Mouse (Mus musculus) midbrain, embryonic 11.5 days (tissue): Measurements from ENCODE around the gene Apod. TPM values are rescaled to one million over a fixed set of nuclear protein-coding genes. Genes with fewer than 3 reads are reported as not detected.

Experiments
- ATAC-seq: fragments of 200-750 bp; cut with Nextera tagmentation; 2 replicates; pipeline ENCODE4 v1.8.0; 2017; ENCODE audit warnings: moderate TSS enrichment, moderate library complexity; ENCODE audit not compliant: low FRiP score
- DNase-seq: peaks from one replicate; pipeline ENCODE4 v3.0.0; 2015; ENCODE audit warnings: low spot score; ENCODE audit errors: missing footprints
- H3K27ac ChIP-seq: fragments of 300-500 bp; sonication (generic); 2 replicates; pipeline ENCODE4 v1.5.1; 2014; ENCODE audit warnings: low read depth, low read length
- H3K27me3 ChIP-seq: fragments of 300-500 bp; sonication (generic); 2 replicates; pipeline ENCODE4 v1.6.1; 2014; ENCODE audit warnings: mild to moderate bottlenecking, low read length, moderate library complexity, mixed read lengths; ENCODE audit not compliant: control insufficient read depth, insufficient read depth
- H3K36me3 ChIP-seq: fragments of 300-500 bp; sonication (generic); 2 replicates; pipeline ENCODE4 v1.6.1; 2014; ENCODE audit warnings: mild to moderate bottlenecking, low read length, moderate library complexity, mixed read lengths; ENCODE audit not compliant: control insufficient read depth, insufficient read depth
- H3K4me1 ChIP-seq: fragments of 300-500 bp; sonication (generic); 2 replicates; pipeline ENCODE4 v1.6.1; 2014; ENCODE audit warnings: low read length; ENCODE audit not compliant: control insufficient read depth, insufficient read depth
- H3K4me2 ChIP-seq: fragments of 300-500 bp; sonication (generic); 2 replicates; pipeline ENCODE4 v1.6.1; 2014; ENCODE audit warnings: mild to moderate bottlenecking, moderate library complexity
- H3K4me3 ChIP-seq: fragments of 300-500 bp; sonication (generic); 2 replicates; pipeline ENCODE4 v1.5.1; 2014; ENCODE audit warnings: low read depth, low read length
- H3K9ac ChIP-seq: fragments of 300-500 bp; sonication (generic); 2 replicates; pipeline ENCODE4 v1.6.1; 2014; ENCODE audit warnings: low read length
- H3K9me3 ChIP-seq: fragments of 300-500 bp; sonication (generic); 2 replicates; pipeline ENCODE4 v1.6.1; 2016; ENCODE audit warnings: low read length; ENCODE audit not compliant: control insufficient read depth
- WGBS: fragments of 180-500 bp; shearing (Covaris S2); extraction: QIAGEN DNeasy Blood & Tissue Kit; methylation state at CpG from one replicate; pipeline ENCODE4 v1.1.7; 2014; 5-methylcytosine and 5-hydroxymethylcytosine counted together
- microRNA-seq: library from miRNA; unstranded; fragments of <30 nt; microRNA quantifications from one replicate; pipeline ENCODE4, GENCODE M21; 2017
- polyA plus RNA-seq: library from polyadenylated mRNA; unstranded; fragments of >200 nt; fragmentation: Nextera tagmentation; extraction: Ambion mirVana; gene quantifications from 2 replicates; pipeline ENCODE4 v1.2.1, GENCODE M21; 2014

The Apod gene
- polyA plus RNA-seq, 1 experiment from 2014 or later: 49.9 TPM

DNA sequence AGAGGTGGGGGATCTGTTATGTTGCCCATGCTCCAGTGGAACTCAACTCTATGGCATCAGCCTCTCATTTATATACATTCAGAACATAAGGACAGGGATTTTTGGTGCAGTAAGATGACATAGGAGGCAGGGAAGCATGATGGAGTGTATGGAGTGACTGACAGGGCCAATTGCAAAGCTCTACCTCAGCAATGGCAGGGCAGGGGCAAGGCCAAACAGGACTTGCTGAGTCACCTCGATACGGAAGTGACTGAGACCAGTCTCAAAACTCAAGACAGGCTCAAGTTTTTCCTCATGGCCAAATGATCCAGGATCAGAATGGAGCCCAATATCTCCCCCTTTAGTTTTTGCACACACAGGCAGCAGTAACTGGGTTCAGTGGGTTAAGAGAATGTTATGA is 58.5 kb downstream of the Apod start:
- H3K4me3 ChIP-seq: no peak overlapping the region
- no peak overlapping the region for H3K4me2 ChIP-seq
- H3K9me3 ChIP-seq: no peaks in the 10 kb centered on the region
- H3K27ac ChIP-seq: no peak overlapping the region
- H3K27me3 ChIP-seq: no peaks in the 10 kb centered on the region
- 90% methylated on average over 2 of the region's 2 CpGs for WGBS
- no peaks in the 10 kb centered on the region for H3K4me1 ChIP-seq
- ATAC-seq (no peak), DNase-seq (no peak)
- no peak overlapping the region for H3K9ac ChIP-seq
- H3K36me3 ChIP-seq: peaks cover 7% of the 10 kb centered on the region; the same call in 1 of the 2 replicates

DNA sequence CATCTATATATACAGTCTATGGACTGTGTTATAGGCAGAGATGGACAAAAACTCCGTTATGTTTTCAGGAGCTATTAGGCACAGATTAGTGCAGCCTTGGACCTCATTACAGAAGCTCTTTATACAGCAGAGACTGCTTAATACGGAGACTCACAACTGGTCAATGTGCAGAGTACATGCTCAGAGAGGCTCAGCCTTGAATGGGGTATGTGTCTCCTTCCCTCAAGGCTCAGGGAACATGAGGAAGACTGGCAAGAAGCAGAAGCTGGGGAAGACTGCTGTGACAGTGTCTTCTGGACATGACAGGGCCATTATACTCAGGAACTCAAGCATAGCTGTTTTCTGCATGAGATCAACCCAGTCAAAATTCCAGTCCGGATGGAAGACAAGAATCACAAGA is 58.9 kb downstream of the Apod start:
- WGBS: 79% methylated on average over 3 of the region's 3 CpGs

DNA sequence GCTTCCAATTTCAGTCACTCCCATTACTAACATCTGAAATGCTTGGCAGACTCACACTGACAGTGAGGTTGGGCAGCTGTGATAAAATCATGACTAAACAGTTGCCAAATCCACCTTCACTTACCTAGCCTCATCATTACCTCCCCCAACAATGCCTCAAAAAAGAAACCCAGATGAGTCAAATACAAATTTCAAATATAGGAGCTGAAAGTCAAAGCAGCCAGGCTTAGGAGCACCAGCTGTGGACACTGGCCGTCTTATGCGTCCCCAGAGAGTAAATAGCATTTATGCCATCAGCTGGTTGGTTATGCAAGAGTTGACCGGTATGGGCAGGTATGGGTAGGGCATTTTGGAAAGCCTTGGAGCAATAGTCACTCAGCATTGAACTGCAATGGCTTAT is 65.2 kb downstream of the Apod start:
- Histone ChIP-seq H3K9me3 (no peaks in the 10 kb centered on the region), H3K4me3 (no peak overlapping the region), H3K27me3 (no peaks in the 10 kb centered on the region), H3K9ac (no peak overlapping the region), H3K27ac (no peak overlapping the region), H3K4me2 (no peak overlapping the region), H3K36me3 (no peaks in the 10 kb centered on the region), H3K4me1 (no peaks in the 10 kb centered on the region)
- 87% methylated on average over 3 of the region's 3 CpGs for WGBS
- ATAC-seq (no peak), DNase-seq (no peak)

More for the DNA sequence above, 58.9 kb downstream of the Apod start:
- ATAC-seq (no peak), DNase-seq (no peak)
- no peaks in the 10 kb centered on the region for H3K27me3 ChIP-seq
- H3K4me2 ChIP-seq: no peak overlapping the region
- peaks cover 7% of the 10 kb centered on the region; the same call in 1 of the 2 replicates for H3K36me3 ChIP-seq
- no peaks in the 10 kb centered on the region for H3K9me3 ChIP-seq
- no peak overlapping the region for H3K9ac ChIP-seq
- no peak overlapping the region for H3K27ac ChIP-seq
- no peak overlapping the region for H3K4me3 ChIP-seq
- no peaks in the 10 kb centered on the region for H3K4me1 ChIP-seq

DNA sequence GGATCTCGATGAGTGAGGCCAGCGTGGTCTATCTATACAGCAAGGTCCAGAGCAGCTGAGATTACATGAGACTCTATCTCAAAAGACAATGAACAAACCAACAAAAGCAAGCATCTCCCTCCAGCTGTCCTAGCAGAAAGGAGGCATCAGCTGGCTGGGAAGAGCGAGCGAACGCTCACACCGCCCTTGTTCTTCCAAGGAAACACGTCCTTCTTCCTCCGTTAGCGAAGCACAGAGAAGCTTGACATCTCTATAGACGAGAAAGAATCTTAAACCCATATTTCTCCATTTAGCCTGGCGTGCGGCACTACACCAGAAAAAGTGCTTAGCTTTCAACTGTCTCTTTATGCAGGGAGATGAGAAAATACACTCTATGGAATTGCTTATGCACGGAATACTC is 65.9 kb downstream of the Apod start:
- Histone ChIP-seq H3K9me3 (no peaks in the 10 kb centered on the region), H3K27ac (no peak overlapping the region), H3K4me2 (no peak overlapping the region), H3K4me3 (no peak overlapping the region), H3K36me3 (no peaks in the 10 kb centered on the region), H3K9ac (no peak overlapping the region), H3K4me1 (no peaks in the 10 kb centered on the region), H3K27me3 (no peaks in the 10 kb centered on the region)
- 90% methylated on average over 13 of the region's 13 CpGs for WGBS
- ATAC-seq (no peak), DNase-seq (no peak)

DNA sequence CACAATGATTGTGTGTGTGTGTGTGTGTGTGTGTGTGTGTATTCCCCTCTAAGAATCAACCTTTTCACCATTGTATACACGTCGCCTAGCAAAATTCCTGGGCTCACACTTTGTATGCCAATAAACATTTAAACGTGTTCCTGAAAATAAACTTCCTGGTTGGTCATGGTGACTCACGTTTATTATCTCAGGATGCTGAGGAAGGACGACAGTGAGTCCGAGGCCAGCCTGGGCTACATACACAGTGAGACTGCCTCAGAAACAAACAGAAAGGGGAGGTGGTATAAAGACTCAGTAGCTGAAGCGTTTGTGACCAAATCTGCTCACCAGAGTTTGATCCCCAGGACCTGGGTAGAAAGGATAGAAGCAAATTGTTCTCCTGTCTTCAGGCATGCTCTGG is 67.2 kb downstream of the Apod start:
- no peak for DNase-seq
- ATAC-seq: no peak
- 86% methylated on average over 7 of the region's 7 CpGs for WGBS
- Histone ChIP-seq H3K27me3 (no peaks in the 10 kb centered on the region), H3K9ac (no peak overlapping the region), H3K4me1 (no peaks in the 10 kb centered on the region), H3K4me3 (no peak overlapping the region), H3K9me3 (no peaks in the 10 kb centered on the region), H3K36me3 (no peaks in the 10 kb centered on the region), H3K27ac (no peak overlapping the region), H3K4me2 (no peak overlapping the region)

Small RNAs within 50 kb of the gene (microRNA-seq; reads per million reads assigned to microRNA genes)
- not detected for gene Gm27415

Other genes starting within 250 kb of the Apod start
- gene Xxylt1, start 233.4 kb downstream of the Apod start, polyA plus RNA-seq: 11.7 and 12.7 TPM in 2 replicates
- 23.2 and 24.2 TPM in 2 replicates for gene Acap2, start 113.6 kb downstream of the Apod start, polyA plus RNA-seq
- 109 and 114 TPM in 2 replicates for gene Ppp1r2, start 39.5 kb downstream of the Apod start, polyA plus RNA-seq
- 19.0 and 21.3 TPM in 2 replicates for gene Bdh1, start 107.5 kb upstream of the Apod start, polyA plus RNA-seq